8 mouse cellular contexts compared by ENCODE assay signal in the genomic region with DNA sequence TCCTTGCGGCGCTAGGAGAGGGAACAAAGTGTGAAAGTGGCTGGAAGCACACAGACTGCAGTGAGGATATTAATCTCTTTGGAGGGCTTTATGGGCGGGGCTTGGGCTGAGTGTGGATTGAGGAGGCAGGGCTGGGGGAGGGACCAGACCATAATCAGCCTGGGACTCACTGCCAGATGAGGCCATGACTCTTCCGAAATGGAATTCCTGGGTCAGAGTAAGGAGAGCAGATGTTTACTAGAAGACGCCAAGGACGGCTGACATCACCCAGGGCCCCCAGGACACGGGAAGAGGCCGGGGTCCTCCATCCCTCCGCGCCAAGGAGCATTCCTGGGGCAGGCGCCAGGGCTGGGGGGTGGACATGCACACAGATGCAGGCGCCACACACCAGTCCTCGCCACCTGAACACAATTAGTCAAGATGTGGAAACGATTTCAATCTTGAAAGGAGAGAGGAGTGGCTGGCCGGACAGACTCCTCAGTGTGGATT. TPM values are rescaled to one million over a fixed set of nuclear protein-coding genes. Genes with fewer than 3 reads are reported as not detected.
DNase-seq lines count a peak whose midpoint lies in the region; ATAC-seq and TF ChIP-seq lines count a peak whose summit lies in the region.

No protein-coding gene starts in this region.

- H3K9me3 ChIP-seq in kidney, postnatal 0 days (replicated peaks; ENCODE audit: low read length) = no peaks in the 10 kb centered on the region

- no peaks in the 10 kb centered on the region for H3K27me3 ChIP-seq in kidney, postnatal 0 days (ENCODE audit: insufficient read depth, low read length)

- no peak overlapping the region for H3K9ac ChIP-seq in kidney, postnatal 0 days (ENCODE audit: low read depth, low read length)

- H3K36me3 ChIP-seq in kidney, postnatal 0 days (ENCODE audit: insufficient read depth, low read length) = no peaks in the 10 kb centered on the region

- no peak overlapping the region for H3K4me3 ChIP-seq in kidney, postnatal 0 days (replicated peaks; ENCODE audit: low read depth, low read length)

- no peak for TF ChIP-seq CTCF in kidney, postnatal 0 days (IDR thresholded peaks at IDR 0.05; ENCODE audit: low read depth)

- H3K4me2 ChIP-seq in kidney, postnatal 0 days (ENCODE audit: low read length) = peak overlapping the region; percentile 13; the same call in 1 of the 2 replicates

- no peaks in the 10 kb centered on the region for H3K4me1 ChIP-seq in kidney, postnatal 0 days (replicated peaks; ENCODE audit: insufficient read depth, low read length)

- WGBS in kidney, postnatal 0 days = 32% methylated on average over 15 of the region's 15 CpGs

- no peak overlapping the region for H3K27ac ChIP-seq in kidney, postnatal 0 days

- peak; percentile 83 for ATAC-seq in kidney, postnatal 0 days (replicated peaks; ENCODE audit: low FRiP score, low read depth)
- no peak for ATAC-seq in monocyte, adult 5-6 weeks (replicated peaks; ENCODE audit: insufficient number of reproducible peaks, low FRiP score, low TSS enrichment, poor library complexity, severe bottlenecking)

- peak; percentile 84 for DNase-seq in 3T3-L1 (ENCODE audit: low read depth, low spot score)
- DNase-seq in adrenal gland, postnatal 25 days = peak; percentile 11
- DNase-seq in heart, adult 8-10 months (ENCODE audit: low spot score) = peak; percentile 74
- peak; percentile 92 for DNase-seq in kidney, postnatal 0 days (ENCODE audit: low spot score)
- DNase-seq in ovary, postnatal 10 days (ENCODE audit: low spot score) = peak; percentile 38
- no peak for DNase-seq in left cerebral cortex, adult 9 months (ENCODE audit: low spot score in 2 of 2)
- no peak for DNase-seq in spleen, adult 12 weeks (ENCODE audit: low spot score)

RNA-seq across cellular contexts. Expression of gene Adamts2, which starts 20.4 kb away (rescaled TPM):
- total RNA-seq in adrenal gland, postnatal 25 days (2021) = 5.0 and 6.6 TPM in 2 replicates
- 1 to 10 TPM; 6.1 to 7.1 (median 6.8) TPM for total RNA-seq in heart, adult 8-10 months (2022)
- 5.0 and 5.2 TPM in 2 replicates for polyA plus RNA-seq in kidney, postnatal 0 days (2015; fragmentation: Nextera tagmentation; extraction: Ambion mirVana)
- 0.11 TPM in 1 of 3 replicates, not detected in the others for total RNA-seq in monocyte, adult 5-6 weeks (2017)

Comparison
In these comparisons a context has a peak if more than half of its experiments do, and no peak if none do; other contexts are left out.
1. DNase-seq: peak in 3T3-L1 (single experiment), adrenal gland, postnatal 25 days (single experiment), heart, adult 8-10 months (single experiment), kidney, postnatal 0 days (single experiment) and ovary, postnatal 10 days (single experiment); none in left cerebral cortex, adult 9 months (0 of 2) and spleen, adult 12 weeks (single experiment).